Mouse (Mus musculus): ENCODE measurements around the gene Ccdc110. TPM values are rescaled to one million over a fixed set of nuclear protein-coding genes. Genes with fewer than 3 reads are reported as not detected.

Ccdc110 gene
- polyA plus RNA-seq, 1 experiment from 2014 or later: not detected

DNA sequence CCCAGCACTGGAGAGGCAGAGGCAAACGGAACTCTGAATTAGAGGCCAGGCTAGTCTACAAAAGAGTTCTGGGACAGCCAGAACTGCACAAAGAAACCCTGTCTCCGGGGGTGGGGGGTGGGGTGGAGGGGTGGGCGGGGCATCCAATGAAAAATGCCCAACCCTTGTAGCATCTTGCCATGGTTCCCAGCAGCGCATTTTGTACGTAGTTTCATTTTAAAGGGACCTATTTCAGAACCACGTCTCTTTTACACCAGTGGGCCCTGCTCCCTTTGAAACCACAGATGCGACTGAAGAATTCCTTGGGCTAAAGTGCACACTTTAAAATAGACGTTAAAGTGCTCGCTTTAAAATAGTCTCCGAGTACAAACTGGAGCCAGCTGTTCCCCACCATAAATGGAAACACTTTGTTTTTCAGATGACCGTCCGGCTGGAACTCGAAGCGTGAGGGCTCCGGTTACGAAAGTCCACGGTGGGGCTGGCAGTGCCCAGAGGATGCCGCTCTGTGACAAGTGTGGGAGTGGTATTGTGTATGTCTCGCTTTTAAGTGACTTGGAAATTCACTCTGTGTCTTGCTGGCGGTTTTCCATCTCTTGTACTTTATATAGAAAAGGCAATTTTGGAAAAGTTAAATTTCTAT, 17.3 kb upstream of the Ccdc110 start:
- WGBS: 46% methylated on average over 20 of the region's 20 CpGs
- no peak overlapping the region for H3K27ac ChIP-seq
- 0 out of 2 replicates have a peak, but pooled peaks cover 4% of the 10 kb centered on the region for H3K4me1 ChIP-seq
- no peaks in the 10 kb centered on the region for H3K36me3 ChIP-seq
- H3K27me3 ChIP-seq: no peaks in the 10 kb centered on the region
- peak overlapping the region; percentile 36 for H3K4me2 ChIP-seq
- no peak for ATAC-seq (ENCODE audit: insufficient number of reproducible peaks, insufficient read depth, low FRiP score, low TSS enrichment, low read depth)
- H3K9me3 ChIP-seq: no peaks in the 10 kb centered on the region
- H3K4me3 ChIP-seq: no peak overlapping the region
- H3K9ac ChIP-seq: no peak overlapping the region

DNA sequence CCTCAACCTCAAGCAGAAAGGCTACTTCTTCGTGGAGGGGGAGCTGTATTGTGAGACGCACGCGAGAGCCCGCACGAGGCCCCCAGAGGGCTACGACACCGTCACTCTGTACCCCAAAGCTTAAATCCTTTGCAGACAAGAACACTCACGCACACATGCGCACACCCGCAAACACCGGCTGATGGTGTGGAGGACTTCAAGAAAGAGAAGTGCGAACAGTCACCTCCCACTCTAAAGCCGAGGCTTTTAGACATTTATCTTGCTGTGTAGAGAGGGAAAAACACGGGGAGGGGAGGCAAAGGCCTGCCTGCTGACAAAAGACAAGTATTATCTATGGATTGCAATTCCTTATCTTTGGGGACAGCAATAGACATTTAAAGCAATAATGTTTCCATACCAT, 15.5 kb upstream of the Ccdc110 start:
- no peak overlapping the region for H3K4me2 ChIP-seq
- no peaks in the 10 kb centered on the region for H3K27me3 ChIP-seq
- H3K36me3 ChIP-seq: no peaks in the 10 kb centered on the region
- H3K9ac ChIP-seq: no peak overlapping the region
- no peak for ATAC-seq (ENCODE audit: insufficient number of reproducible peaks, insufficient read depth, low FRiP score, low TSS enrichment, low read depth)
- no peaks in the 10 kb centered on the region for H3K9me3 ChIP-seq
- no peak overlapping the region for H3K4me3 ChIP-seq
- 0 out of 2 replicates have a peak, but pooled peaks cover 4% of the 10 kb centered on the region for H3K4me1 ChIP-seq
- WGBS: 90% methylated on average over 15 of the region's 15 CpGs
- no peak overlapping the region for H3K27ac ChIP-seq

DNA sequence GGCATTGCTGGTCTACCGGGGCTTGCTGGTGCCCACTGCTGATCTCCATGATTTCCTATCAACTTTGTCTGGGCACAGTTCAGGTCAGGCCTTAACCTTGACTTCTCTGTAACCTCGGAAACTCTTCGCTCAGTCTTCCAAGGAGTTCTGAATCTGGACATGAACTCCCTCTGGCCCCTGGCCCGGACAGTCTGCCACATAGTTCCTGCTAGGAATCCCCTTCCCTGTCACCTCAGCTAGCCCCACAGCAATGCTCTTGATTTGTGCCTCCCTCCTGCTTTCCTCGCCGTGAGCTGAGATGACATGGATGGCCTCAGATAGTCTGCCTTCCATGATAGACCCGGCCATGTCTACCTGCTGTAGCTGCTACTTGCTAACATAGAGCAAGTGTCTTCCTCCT, 14.0 kb upstream of the Ccdc110 start:
- Histone ChIP-seq H3K4me2 (no peak overlapping the region), H3K9ac (no peak overlapping the region), H3K4me1 (0 out of 2 replicates have a peak, but pooled peaks cover 4% of the 10 kb centered on the region), H3K27ac (no peak overlapping the region), H3K4me3 (no peak overlapping the region), H3K36me3 (no peaks in the 10 kb centered on the region), H3K9me3 (no peaks in the 10 kb centered on the region), H3K27me3 (no peaks in the 10 kb centered on the region)
- 97% methylated on average over 7 of the region's 7 CpGs for WGBS
- no peak for ATAC-seq (ENCODE audit: insufficient number of reproducible peaks, insufficient read depth, low FRiP score, low TSS enrichment, low read depth)

DNA sequence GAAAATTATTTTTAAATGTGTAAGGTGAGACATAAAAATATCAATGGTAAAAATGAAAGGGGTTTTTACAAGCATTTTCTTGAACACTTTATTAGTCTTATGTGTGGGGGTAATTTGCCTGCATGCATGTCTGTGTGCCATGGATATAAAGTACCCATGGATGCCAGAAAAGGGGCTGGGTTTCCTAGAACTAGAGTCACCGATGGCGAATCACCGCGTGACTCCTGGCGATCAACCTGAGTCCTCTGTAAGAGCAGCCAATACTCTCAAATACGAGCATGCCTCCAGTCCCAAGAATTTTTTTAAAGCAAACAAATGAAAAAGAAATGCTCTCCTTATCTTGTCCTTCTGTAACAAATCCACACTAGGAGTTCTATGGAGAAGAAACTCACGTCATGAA, 12.3 kb upstream of the Ccdc110 start:
- ATAC-seq (ENCODE audit: insufficient number of reproducible peaks, insufficient read depth, low FRiP score, low TSS enrichment, low read depth): no peak
- H3K9ac ChIP-seq: no peak overlapping the region
- no peaks in the 10 kb centered on the region for H3K9me3 ChIP-seq
- H3K27me3 ChIP-seq: no peaks in the 10 kb centered on the region
- no peak overlapping the region for H3K4me2 ChIP-seq
- H3K27ac ChIP-seq: no peak overlapping the region
- H3K4me1 ChIP-seq: 0 out of 2 replicates have a peak, but pooled peaks cover under 1% of the 10 kb centered on the region
- no peaks in the 10 kb centered on the region for H3K36me3 ChIP-seq
- H3K4me3 ChIP-seq: no peak overlapping the region
- WGBS: 94% methylated on average over 7 of the region's 7 CpGs

DNA sequence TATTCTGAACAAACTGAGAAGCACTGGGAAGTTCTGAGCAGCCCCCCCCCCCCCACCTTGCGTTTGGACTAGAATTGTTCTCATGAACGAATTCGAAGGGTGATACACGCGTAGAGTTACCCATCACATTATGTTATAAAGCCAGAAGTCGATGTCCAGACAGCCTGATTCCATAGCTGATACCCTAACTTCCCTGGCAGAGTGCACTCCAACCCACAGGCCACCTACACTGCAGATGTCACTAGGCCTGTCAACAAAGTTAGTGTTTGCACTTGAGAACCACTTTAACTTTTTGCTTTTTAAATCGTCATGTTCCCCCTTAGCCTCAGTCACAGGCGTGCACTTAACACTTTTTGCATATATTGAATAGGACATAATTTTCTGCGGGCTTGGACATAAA, 2.6 kb downstream of the Ccdc110 start:
- no peak for ATAC-seq (ENCODE audit: insufficient number of reproducible peaks, insufficient read depth, low FRiP score, low TSS enrichment, low read depth)
- Histone ChIP-seq H3K36me3 (no peaks in the 10 kb centered on the region), H3K27ac (no peak overlapping the region), H3K4me3 (no peak overlapping the region), H3K4me1 (no peaks in the 10 kb centered on the region), H3K27me3 (peaks cover 4% of the 10 kb centered on the region), H3K9me3 (no peaks in the 10 kb centered on the region), H3K4me2 (no peak overlapping the region), H3K9ac (no peak overlapping the region)
- 89% methylated on average over 9 of the region's 9 CpGs for WGBS

DNA sequence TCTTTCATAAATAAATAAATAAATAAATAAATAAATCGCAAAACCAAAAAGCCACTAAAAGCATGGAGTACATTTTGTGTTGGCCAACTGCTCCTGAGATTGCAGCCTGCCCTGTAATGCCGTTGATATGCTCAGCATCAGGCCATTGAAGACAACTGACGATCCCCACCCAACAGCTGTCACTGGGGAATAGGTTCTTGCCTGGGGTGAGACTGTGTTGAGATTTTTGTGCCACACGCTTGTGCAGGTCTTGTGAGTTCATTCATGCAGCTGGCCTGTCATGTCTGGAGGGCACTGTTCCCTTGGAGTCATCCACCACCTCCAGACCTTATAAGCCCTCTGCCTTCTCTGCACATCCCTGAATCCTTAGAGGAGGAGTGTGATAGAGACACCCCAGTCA, 11.9 kb downstream of the Ccdc110 start:
- no peak overlapping the region for H3K4me2 ChIP-seq
- 89% methylated on average over 4 of the region's 4 CpGs for WGBS
- H3K4me3 ChIP-seq: no peak overlapping the region
- H3K4me1 ChIP-seq: no peaks in the 10 kb centered on the region
- no peaks in the 10 kb centered on the region for H3K9me3 ChIP-seq
- H3K9ac ChIP-seq: no peak overlapping the region
- ATAC-seq (ENCODE audit: insufficient number of reproducible peaks, insufficient read depth, low FRiP score, low TSS enrichment, low read depth): no peak
- no peaks in the 10 kb centered on the region for H3K36me3 ChIP-seq
- no peaks in the 10 kb centered on the region for H3K27me3 ChIP-seq
- H3K27ac ChIP-seq: no peak overlapping the region

DNA sequence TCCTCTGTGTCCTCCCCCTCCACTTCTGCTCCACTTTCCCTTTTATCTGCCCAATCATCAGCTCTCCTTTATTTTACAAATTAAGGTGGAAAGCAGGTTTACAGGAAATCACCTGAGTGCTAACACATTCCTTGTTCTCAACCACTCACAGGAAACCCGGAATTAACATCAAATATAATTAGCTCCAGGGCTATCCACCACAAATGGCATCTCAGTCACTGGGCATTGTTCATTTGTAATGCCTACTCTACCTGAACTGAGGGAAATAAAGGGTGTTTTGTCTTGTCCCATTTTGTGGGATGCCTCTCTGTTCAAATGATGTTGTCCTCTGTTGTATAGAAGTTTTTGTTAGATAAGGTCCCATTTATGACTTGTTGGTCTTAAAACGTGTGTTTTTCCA, 16.2 kb downstream of the Ccdc110 start:
- no peaks in the 10 kb centered on the region for H3K9me3 ChIP-seq
- no peaks in the 10 kb centered on the region for H3K4me1 ChIP-seq
- H3K4me3 ChIP-seq: no peak overlapping the region
- H3K4me2 ChIP-seq: no peak overlapping the region
- H3K36me3 ChIP-seq: no peaks in the 10 kb centered on the region
- no peak overlapping the region for H3K27ac ChIP-seq
- ATAC-seq (ENCODE audit: insufficient number of reproducible peaks, insufficient read depth, low FRiP score, low TSS enrichment, low read depth): no peak
- 46% methylated on average over 2 of the region's 2 CpGs for WGBS
- no peaks in the 10 kb centered on the region for H3K27me3 ChIP-seq
- no peak overlapping the region for H3K9ac ChIP-seq

DNA sequence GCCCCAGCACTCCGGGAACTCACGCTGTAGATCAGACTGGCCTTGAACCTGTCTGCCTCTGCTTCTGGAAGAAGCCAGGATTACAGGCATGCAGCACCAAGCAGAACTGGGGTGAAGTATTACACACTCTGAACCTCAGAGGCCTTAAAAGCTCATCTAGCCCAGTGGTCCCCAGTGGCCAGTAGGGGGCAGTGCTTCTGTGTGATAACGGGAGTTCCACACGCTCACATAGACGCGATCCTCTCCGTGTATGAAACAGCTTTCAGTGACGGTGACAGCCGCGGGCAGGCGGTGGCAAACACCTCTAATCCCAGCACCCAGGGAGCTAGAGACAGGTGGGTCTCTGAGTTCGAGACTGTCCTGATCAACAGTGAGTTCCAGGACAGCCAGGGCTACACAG, 36.5 kb downstream of the Ccdc110 start:
- WGBS: 93% methylated on average over 12 of the region's 12 CpGs
- no peak for ATAC-seq (ENCODE audit: insufficient number of reproducible peaks, insufficient read depth, low FRiP score, low TSS enrichment, low read depth)
- Histone ChIP-seq H3K4me3 (no peak overlapping the region), H3K27ac (no peak overlapping the region), H3K9ac (no peak overlapping the region), H3K27me3 (no peaks in the 10 kb centered on the region), H3K9me3 (0 out of 2 replicates have a peak, but pooled peaks cover 4% of the 10 kb centered on the region), H3K4me1 (peaks cover 8% of the 10 kb centered on the region), H3K36me3 (no peaks in the 10 kb centered on the region; the same call in 1 of the 2 replicates), H3K4me2 (no peak overlapping the region)

DNA sequence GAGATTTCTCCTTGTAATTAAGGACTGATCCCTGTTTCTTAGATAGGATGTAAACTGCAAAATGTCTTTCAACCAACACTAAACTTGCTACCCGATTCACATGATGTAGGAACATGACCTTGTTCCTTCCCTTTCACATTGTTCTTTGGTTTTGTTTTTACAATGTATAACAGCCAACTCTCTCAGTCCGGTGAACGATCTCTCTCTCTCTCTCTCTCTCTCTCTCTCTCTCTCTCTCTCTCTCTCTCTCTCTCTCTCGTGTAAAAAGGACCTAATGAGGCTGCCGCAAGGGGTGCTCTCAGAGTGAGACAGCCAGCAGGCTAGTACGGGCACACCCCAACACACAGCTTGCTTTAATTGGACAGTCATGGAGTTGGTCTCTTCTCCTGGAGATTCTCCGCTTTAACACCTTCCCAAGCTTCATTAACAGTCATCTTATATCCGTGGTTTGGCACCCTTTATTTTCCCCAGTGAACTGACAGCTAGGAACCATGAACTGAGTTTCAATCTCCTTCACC, 39.6 kb downstream of the Ccdc110 start:
- H3K4me1 ChIP-seq: peaks cover 14% of the 10 kb centered on the region
- no peak for ATAC-seq (ENCODE audit: insufficient number of reproducible peaks, insufficient read depth, low FRiP score, low TSS enrichment, low read depth)
- peaks cover 8% of the 10 kb centered on the region for H3K36me3 ChIP-seq
- no peaks in the 10 kb centered on the region for H3K27me3 ChIP-seq
- WGBS: 76% methylated on average over 8 of the region's 8 CpGs
- peak overlapping the region; percentile 77; the same call in 1 of the 2 replicates for H3K9ac ChIP-seq
- H3K4me2 ChIP-seq: peak overlapping the region; percentile 71
- H3K9me3 ChIP-seq: 0 out of 2 replicates have a peak, but pooled peaks cover 4% of the 10 kb centered on the region
- H3K27ac ChIP-seq: peak overlapping the region; percentile 86; the same call in 1 of the 2 replicates
- no peak overlapping the region; the same call in 1 of the 2 replicates for H3K4me3 ChIP-seq

DNA sequence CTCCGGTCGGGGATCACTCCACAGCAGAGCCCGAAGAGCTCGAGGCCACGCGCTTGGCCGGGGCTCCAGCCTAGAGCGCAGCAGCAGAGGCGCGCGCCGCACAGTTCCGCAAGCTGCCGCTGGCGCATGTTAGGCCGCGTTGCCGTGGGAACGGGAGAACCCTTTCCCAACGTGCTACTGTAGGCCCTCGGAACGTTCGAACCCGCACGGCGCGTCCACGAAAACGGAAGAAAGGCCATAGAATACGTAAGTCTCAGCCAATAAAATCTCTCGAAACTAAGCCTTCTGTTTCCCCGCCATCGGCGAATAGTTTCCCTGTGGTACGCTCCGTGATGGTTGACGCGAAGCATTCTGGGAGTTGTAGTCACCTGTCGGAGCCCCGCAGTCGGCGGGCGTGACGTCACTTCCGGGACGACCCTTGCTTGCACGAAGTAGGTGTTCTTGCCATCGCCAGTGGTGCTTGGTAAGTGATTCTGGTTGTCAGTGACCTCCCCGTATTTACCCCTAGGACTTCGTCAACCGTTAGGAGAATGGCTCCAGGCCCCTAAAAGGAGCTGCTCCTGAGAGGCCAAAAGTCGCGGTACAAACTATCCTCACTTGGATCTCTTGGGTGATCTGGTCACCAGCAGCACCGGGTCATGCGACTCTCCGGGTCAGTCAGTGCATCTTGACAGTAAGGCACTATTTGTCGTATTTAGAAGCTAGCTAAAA, 40.9 kb downstream of the Ccdc110 start, which contains the start of the genes 1700029J07Rik and Ufsp2:
TSS of gene 1700029J07Rik (minus strand) at position 127 of the 711 bp plus-strand sequence.
TSS of gene Ufsp2 (plus strand) at position 403 of the 711 bp plus-strand sequence.
- peaks cover 11% of the 10 kb centered on the region for H3K36me3 ChIP-seq
- H3K27ac ChIP-seq: peak within 1 kb of the TSS; percentile 86
- WGBS: under 1% methylated on average over 57 of the region's 57 CpGs
- H3K4me1 ChIP-seq: peaks cover 14% of the 10 kb centered on the region
- peak within 1 kb of the TSS; percentile 71 for H3K4me2 ChIP-seq
- H3K4me3 ChIP-seq: peak within 1 kb of the TSS; percentile 68
- ATAC-seq (ENCODE audit: insufficient number of reproducible peaks, insufficient read depth, low FRiP score, low TSS enrichment, low read depth): peak; percentile 96
- 0 out of 2 replicates have a peak, but pooled peaks cover 4% of the 10 kb centered on the region for H3K9me3 ChIP-seq
- peak within 1 kb of the TSS; percentile 78 for H3K9ac ChIP-seq
- H3K27me3 ChIP-seq: no peaks in the 10 kb centered on the region

DNA sequence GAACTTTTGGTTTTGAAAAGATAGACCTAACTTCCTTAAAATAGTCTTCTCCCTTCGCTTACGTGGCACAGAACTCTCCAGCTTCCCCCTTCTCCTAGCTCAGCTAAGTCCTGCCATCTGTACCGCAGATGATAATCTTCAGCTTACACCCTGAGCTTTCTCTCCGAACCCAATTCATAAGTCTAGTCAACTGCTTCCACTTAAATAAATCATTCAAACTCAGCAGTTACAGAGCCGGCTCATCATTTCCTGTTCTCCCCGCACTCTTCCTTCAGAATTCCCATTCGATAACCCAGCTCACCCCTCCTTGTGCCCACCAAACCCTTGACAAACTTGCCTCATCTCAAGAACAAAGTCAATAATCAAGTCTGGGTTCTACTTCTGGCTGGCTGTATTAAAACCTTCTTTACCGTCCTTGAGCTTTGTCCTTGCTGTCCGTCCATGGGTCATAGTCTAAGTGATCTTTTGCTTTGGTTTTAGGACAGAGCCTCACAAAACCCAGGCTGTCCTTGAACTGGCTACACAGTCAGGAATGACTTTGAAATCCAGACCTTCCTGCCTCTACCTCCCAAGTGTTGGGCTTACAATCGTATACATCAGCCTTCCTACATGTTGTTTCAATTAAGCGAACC, 41.5 kb downstream of the Ccdc110 start:
- ATAC-seq (ENCODE audit: insufficient number of reproducible peaks, insufficient read depth, low FRiP score, low TSS enrichment, low read depth): no peak
- Histone ChIP-seq H3K4me1 (peaks cover 14% of the 10 kb centered on the region), H3K4me3 (peak overlapping the region; percentile 68), H3K4me2 (peak overlapping the region; percentile 71), H3K9me3 (0 out of 2 replicates have a peak, but pooled peaks cover 2% of the 10 kb centered on the region), H3K36me3 (peaks cover 16% of the 10 kb centered on the region), H3K9ac (peak overlapping the region; percentile 78), H3K27me3 (no peaks in the 10 kb centered on the region), H3K27ac (peak overlapping the region; percentile 86; the same call in 1 of the 2 replicates)
- WGBS: 52% methylated on average over 11 of the region's 11 CpGs
